Mouse (Mus musculus): ENCODE data around the gene Ostm1. TPM values are rescaled to one million over a fixed set of nuclear protein-coding genes. Genes with fewer than 3 reads are reported as not detected.

Gene Ostm1
- 10 to 100 TPM; 55.7 to 57.0 TPM for total RNA-seq (2021)

DNA sequence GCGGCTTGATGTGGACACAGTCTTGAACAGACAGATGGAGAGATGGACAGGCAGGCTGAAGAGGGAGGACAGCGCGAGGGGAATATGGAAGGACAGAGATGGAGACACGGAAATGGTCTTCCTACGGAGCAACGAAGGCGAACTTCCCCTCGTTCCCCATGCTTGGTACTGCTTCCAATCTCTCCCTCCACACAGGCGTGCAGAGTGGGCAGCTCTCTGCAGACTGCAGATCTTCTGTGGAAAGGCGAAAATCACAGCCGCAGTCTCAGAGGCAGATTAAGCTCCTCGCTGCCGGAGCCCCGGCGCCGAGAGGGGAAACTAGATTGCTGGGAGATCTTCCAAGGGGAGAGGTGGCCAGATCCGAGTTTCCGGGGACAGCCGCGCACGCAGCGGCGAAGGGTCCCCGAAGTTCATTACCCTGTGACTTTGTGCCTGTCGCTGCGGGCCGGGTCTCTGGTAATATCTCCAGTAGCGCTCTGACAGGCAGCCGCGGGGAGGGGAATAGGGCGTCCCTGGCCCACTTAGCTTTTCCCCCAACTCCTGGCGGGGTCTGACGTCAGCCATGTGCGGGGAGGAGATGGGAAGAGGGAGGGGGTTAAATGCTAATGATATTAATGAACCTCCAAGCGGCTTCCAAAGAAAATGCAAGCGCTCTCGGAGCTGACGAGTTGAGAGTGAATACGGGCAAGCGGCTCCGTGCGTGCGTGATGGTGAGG, at the start of gene Ostm1, which contains the start of gene Nr2e1:
Gene Ostm1 (plus strand): TSS at position 666 of the 716 bp plus-strand sequence.
Gene Nr2e1 (minus strand): TSS at position 476 of the 716 bp plus-strand sequence.
- DNase-seq, result peak; percentile 71 to 73

DNA sequence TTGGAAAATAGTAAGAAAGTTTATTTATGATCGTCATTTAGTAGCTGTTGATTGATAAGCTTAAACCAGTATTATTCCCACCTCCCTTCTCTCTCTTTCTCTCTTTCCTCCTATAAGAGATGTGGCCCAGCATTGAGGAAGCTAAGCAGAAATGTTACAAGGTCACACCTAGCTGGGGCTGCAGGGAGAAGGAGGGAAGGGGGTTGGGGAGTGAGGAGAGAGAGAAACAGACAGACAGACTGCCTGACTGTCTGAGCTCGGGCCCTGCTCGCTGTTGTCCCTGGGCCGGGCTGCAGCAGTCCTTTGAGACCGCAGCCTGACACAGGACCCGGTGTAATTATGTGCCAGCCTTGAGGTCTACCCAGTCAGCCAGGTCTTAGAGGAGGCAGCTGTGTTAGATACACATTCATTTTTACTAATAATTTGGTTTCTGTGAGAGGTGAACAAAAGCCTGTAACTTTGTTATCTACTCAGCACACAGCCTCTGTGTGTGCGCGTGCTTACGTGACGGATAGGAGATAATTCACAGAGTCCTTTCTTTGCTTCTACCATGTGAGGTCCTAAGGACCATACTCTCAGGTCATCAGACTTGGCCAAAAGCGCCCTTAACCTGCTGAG, 49.7 kb upstream of the Ostm1 start:
- no peak for DNase-seq

DNA sequence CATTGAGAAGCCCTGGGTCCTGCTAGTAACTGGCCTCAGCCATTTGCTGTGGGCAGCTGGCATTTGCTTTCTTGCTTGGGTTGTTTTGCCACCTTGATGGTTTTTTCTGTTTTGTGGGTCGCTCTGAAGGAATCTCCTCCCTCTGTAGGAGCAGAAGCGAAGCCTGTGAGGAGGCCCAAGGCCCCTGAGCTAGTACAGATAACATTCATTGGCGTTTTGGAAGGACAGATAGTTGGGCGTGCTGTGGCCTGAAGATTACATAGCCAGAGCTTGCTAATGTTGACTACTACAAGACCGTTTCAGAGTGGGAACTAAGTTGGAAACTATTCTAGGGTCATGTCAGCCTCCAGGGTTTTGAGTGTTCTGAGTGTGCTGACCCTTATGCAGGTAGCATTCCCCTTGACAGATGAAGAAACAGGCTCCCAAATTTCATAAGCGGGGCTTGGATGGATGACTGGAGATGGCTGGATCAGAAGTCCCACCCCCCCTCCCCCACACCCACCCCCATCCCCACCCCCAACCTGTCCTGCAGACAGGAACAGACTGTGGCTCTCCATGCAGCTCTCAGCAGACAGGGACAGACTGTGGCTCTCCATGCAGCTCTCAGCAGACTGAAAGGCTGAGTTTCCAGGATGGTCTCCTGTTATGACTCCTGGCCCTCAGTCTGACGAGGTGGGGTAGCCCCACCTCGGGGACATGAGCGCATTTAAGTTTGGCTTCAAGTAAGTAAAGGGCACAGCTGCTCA, 45.9 kb upstream of the Ostm1 start:
- no peak for DNase-seq

DNA sequence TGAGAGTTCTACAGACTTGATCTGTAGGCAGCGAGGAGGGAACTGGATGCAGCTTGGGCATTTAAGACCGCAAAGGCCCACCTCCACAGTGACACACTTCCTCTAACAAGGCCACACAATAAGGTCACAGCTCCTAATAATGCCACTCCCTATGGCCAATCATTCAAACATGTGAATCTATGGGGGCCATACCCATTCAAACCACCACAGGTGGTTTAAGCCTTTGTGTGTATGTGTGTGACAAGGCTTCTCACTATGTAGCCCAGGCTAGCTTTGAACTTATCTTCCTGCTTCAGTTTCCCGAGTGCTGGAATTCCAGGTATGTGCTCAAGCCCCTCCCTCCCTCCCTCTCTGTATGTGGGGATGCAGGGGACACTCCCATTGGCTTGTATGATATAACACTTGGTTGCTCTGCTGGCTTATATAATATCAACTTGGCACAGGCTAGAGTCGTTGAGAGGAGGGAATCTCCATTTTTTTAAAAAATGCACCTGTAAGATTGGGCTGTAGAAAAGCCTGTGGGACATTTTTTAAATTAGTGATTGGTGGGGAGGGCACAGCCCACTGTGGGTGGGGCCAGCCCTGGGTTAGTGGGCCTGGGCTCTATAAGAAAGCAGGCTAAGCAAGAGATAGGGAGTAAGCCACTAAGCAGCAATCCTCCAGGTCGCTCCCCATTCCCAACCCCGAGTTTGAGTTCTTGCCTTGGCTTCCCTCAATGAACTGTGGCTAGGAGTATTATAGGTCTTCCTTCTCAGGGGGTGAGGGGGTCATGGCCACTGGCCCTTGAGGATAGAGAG, 37.7 kb upstream of the Ostm1 start:
- DNase-seq, result no peak

DNA sequence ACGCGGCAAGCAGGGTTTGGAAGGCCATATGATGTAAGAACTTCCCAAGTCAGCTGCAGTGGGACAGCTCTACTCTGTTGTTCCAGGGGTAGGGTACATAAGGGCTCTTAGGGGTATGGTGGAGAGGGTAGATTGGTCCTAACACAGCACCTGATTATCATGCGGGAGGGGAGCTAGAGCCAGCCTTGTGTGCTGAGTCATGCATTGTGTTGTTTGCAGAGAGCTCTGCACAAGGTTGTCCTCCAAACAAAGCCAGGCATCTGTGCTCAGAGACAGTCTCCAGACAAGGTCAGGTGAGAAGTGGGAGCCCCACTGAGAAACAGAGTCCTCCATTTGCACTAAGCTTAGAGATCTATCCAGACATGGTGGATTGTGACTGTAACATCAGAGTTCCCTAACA, 37.1 kb upstream of the Ostm1 start:
- DNase-seq, result no peak

DNA sequence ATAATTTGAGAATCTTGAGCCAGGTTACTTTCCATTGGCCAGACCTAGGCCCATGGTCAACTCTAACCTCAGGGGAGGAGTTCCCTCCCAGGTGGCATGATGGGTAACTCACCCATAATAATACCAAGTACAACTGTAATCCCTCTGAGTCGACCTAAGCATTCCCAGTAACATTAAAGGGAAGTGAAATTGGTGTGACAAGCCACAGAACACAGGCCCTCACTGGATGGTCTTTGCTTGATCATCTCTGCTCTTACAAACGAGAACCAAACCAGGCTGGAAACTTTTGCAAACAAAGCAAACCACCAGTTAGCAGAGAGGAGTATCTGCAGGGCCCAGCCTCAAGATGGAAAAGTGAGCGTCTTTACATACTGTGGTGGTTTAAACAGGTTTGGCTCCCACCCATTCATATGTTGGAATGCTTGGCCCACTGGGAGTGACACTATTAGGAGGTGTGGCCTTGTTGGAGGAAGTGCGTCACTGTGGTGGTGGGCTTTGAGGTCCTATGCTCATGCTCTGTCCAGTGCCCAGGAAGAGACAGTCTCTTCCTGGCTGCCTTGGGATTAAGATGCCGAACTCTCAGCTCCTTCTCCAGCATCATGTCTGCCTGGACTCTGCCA, 23.9 kb upstream of the Ostm1 start:
- no peak for DNase-seq

DNA sequence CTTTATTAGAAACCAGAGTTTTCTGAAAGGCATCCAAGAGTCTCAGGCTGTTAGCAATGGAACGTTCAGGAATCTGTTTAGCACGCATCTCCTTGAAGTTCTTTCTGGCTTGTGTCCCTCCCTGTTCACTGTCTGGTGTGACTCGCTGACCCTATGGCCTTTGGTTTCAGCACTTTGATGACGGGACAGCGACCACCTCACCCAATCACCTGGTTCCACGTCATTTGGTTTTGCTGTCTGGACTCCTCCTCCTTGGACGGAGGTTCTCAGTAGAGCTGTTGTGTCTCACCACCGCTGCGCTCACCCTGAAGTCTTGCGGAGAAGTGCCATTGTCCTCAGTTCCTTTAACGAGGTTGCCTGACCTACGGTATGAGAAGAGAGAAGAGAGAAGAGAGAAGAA, 21.4 kb upstream of the Ostm1 start:
- DNase-seq, result no peak

DNA sequence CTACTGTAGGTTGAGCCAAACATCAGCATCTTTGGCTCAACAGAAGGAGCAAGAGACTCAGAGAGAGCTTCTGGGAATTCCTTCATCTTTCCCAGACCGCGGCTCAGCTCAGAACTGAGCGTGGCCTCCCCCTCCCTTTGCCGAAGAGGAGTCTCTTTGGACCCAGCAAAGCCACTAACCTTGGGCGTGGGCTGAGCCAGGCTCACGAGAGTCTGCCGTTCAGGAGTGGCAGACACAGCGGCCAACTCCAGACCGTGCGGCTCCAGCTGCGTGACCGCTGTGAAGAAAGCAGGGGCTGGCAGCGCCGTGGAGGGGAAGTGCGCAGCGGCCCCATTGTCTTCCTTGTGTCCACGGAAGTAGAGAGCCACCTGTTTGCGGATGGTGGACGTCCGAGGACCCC, 11.1 kb upstream of the Ostm1 start:
- no peak for DNase-seq

DNA sequence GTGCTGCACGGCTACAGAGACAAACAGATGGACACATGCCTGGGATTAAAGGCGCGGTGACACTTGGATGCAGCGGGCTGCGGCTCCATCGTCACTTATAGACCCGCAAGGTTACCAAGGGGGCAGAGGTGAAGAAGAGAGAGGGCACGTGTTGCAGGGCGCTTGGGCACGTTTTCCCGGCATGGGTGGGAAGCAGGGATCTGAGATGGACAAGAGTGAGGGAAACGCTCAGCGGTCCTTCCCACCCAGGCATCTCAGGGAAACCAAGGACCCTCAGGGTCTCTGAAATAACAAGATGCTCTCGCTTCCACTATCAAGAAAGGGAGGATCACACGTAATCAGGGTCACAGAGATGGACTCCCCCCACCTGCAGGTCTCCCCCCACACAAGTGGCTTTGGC, 10.7 kb upstream of the Ostm1 start:
- no peak for DNase-seq

DNA sequence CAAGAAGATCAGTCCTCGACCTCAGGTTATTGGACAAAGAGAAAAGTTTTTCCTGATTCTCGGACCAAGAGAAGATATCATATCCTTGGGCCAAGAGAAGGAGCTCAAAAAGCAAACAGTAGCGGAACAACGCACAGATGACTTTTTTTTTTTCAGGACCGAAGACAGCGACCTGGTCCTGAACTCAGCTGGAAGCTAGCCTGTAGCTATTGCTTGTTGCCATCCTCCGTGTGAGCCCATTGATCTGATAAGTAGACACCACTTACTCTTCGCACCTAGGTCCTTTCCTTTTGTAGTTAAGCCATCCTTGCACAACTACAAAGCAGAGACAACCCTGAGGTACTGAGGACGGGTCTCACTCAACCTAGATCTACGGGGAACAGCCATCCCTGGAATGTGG, 9.0 kb upstream of the Ostm1 start:
- no peak for DNase-seq

DNA sequence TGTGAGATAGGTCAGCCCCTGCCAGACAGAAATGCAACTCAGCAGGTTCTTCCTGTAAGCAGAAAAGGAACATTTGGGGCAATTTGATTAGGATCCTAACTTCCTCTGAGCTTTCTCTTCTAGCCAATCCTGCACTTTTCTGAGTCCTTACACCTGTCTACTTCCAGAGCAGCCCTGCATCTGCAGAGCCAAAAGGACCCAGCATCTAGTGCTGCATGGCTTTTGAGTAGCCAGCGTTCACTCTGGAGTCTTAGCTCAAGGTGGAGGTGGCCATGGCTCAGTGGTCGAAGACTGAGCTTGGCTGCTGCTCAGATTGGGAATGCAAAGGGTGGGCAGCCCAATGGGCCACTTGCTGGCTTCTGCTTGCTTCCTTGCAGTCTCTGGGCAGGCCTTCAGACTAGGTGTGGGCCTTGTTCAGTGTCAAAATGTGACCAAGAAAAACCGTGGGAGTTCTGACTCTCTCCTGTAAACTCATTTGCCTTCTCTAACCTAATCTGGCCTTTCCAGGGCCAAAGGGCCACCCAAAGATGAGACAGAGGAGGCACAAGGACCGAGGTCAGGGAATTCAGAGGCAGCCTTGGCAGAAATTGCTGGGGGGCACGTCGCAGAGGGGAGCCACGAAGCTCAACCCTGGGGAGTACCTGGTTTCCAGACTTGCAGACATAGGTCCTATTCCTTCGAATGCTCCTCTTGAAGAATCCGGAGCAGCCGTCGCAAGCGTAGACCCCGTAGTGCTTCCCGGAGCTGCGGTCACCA, 5.9 kb upstream of the Ostm1 start:
- DNase-seq, result no peak

DNA sequence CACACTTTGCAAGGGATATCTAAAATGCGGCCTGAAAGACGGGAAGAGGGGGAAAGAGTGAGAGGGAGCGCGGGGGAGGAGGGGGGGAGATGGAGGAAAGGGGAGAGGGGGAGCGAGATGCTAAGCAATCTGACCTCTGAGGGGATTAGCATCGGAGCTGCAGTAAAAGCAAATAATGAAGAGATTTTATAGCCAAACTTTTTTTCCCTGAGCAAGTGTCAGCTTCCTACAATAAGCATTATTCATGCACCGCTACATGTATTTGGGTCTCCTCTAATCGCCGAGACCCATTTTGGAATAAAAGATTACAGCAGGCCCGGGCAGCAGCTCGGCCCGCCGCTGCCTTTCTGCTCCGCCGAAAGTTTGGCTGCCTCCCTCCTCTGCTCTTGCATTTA, 5.3 kb upstream of the Ostm1 start:
- no peak for DNase-seq

DNA sequence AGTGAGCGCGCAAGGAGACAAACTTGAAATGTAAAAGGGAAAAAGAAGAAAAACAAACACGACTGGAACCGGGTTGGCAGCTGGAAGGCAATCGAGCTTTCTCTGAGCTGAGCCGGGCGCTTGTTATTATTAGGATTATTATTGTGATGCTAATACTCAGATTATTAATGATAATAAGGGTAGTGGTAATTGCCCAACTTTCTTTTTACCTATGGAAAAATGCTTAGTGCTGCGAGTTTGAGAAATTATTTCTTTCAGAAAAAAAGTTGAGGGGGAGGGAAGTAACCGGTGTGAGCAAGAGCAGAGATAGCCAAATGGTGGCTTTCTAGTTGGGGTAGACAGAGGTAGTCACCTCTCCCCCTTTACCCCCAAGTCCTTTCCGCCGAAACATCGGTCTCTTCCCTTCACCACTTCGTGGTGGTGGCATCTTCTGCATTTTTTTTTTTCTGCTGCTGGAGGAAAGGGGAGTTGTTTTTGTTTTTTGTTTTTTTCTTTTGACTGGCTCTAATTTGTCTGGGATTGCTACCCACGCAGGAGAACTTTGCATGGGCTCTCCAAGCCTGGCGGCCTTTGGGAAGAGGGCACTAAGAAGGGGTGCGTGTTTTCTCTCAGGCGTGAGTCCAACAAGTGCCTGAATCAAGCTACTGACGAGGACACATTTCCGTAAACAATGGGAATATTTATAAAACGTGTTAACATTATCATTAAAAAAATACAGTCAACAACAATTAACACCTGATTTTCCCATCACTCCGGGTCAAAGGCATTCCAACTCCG, 4.7 kb upstream of the Ostm1 start:
- DNase-seq, result no peak

DNA sequence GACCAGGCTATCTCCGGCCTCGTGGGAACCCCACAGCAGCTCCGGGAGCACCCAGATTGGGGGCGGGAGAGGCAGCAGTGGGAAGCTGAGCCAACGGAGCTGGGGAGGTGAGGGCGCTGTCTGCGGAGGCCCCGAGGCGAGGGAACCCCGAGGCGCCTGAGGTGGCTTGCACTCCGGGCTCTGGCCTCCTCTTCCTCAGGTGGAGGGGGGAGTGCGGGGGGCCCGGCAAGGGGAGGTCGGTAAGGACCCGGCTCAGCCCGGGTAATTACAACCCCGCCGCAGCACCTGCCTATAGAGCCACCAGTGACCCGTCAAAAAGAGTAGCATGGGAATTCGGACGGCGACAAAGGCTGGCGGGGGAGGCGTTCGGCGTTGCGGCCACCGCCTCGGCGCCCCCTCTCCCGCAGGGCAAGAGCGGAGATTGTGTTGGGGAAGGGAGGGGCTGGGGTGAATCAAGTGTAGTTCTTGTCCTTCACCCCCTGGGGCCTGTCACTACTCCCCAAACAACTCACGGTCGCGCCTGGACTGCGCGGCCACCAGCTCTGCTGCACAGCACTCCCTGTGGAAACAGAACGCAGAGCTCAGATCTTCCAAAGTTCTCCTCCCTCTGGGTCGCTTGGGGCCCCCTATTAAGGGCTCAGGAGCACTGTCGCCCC, 4.0 kb upstream of the Ostm1 start:
- no peak for DNase-seq

DNA sequence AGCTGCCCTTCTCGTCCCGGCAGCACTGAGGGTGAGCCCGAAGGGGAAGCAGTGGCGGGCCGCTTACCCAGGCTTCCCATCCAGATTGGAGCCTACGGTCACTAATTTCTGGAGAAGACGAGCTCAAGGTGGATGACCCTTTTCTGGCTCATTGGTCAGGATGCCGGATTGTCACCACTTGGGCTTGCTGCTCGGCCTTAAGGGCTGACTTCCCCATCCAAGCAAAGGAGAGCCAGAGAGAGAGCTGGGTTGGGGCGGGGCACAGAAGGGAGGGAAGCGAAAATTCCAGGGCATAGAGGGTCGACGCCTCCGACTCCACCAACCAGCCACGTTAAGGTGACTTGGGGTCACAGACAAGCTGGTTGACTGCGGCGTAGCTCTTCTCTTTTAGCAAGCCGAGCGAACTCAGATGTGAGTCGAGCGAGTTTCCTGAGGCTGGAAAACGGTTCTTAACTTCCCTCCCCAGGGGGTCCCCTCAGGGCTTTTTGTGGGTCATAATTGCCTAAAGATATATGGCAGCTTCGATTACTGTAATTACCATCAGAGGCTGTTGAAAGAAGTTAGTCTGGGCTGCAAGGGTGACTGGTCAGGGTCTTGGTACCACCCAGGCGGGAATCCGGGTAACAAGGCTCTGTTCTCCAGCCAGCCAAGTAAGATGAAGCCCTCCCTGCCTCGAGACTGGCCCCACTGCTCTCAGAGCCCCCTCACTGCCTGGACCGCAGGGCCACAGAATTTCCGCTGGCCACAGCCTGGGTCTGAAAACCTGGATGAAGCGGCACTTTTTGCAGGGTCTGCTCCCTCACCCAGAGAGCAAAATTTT, 3.3 kb upstream of the Ostm1 start:
- DNase-seq, result no peak

DNA sequence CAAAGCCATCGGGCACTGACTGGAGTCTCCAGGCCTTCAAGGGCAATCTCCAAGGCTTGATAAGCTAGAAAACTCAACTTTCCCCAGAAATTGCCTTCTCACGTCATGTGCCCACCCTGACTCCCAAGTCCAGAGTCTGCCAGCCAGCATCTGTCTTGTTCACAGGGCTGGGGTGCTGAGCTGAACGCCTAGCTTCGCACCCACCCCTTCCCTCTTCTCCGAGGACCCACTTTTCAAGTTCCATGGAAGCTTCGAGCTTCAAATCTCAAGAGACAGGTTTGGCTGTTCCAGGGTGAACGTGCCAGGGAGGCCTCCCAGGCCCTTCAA, 2.7 kb upstream of the Ostm1 start:
- no peak for DNase-seq

DNA sequence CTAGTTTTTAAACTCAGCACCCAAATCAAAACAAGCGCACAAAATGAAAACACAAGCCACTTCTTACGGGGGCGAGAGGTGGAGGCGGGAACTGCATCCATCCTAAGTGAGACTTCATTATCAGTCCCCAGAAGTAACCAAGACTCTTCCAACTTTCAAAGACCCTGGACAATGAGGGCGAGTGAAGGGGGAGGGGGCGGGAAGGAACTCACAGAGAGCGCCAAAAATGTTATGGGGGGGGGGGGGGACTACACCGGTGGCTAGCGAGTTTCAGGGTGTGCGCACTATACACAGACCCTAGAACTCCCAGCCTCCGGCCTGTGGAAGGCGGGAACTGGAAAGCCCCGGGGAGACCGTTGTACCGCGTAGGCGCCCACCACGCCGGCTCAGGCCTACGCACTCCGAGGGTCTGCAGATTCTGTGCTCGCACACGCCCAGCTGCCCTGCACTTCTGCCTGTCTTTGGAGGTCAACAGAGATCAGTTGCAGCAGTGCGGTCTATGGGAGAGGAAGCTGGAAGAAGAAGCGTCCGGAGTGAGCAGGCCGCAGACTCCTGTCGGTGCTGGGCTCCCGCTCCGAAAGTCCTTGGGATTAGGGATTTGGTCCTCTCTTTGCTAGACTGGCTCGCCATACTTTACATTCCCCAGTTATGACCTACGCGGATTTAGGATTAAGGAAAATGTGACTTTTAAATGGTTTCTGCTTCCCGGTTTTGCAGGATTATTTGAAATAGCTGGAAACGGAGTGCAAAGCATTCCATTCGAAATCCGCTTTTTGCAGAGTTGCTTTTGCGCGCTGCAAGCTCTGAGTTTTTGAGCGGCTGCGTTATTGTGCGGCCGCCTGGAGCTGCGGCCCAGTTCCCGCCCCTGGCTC, 1.7 kb upstream of the Ostm1 start:
- no peak for DNase-seq

DNA sequence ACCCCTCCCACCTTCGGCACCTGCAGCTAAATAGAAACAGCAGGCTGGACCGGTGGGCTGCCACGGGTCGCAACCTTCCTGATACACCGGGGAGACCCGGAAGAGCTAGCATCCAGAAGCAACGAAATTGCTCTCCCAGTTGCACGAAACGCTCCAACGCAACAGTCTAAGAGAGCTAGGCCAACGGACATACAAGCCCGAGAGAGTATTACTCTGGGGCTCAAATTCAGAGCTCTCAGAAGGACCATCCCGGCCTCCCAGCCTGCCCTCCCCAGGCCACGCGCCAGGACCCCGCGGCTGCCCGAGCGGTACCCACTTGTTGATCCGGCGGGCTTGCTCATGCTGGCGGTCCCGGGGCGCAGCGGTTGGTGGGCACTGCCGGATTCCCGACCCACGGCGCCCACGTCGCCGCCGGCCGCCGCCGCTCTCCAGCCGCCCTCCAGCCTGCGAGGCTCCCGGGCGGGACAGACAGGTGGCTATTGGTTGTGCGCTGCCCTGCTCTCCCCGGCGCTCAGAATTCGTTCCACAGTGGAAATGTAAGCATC, 984 bp upstream of the Ostm1 start:
- no peak for DNase-seq

Measured in layer of hippocampus, postnatal 36 days (tissue).